Mouse (Mus musculus) G1E (cell line): ENCODE measurements around the gene Avil. TPM values are rescaled to one million over a fixed set of nuclear protein-coding genes. Genes with fewer than 3 reads are reported as not detected.
A peak's percentile ranks its signal among the peaks of the same experiment; 100 is the strongest.

ENCODE experiments used
- ATAC-seq: 2 replicates; pipeline ENCODE4 v1.8.0; 2016; ENCODE audit warnings: mild to moderate bottlenecking; ENCODE audit not compliant: insufficient number of reproducible peaks, poor library complexity, low FRiP score, severe bottlenecking; ENCODE audit errors: extremely low read depth
- DNase-seq: peaks from one replicate; pipeline ENCODE4 v3.0.0; 2012; ENCODE audit warnings: low spot score
- H3K27me3 ChIP-seq: 2 replicates; pipeline ENCODE4 v1.6.1; 2012; ENCODE audit warnings: mild to moderate bottlenecking, low read length, inconsistent platforms; ENCODE audit not compliant: insufficient read depth
- H3K36me3 ChIP-seq: replicated peaks from 2 replicates; pipeline ENCODE3; 2012; ENCODE audit warnings: mild to moderate bottlenecking, inconsistent platforms
- H3K4me1 ChIP-seq: 2 replicates; pipeline ENCODE4 v1.6.1; 2012; ENCODE audit warnings: low read depth, low read length, inconsistent platforms, mixed read lengths; ENCODE audit not compliant: insufficient read depth
- H3K4me3 ChIP-seq: 2 replicates; pipeline ENCODE4 v1.5.1; 2012; ENCODE audit warnings: low read depth, mild to moderate bottlenecking, inconsistent platforms, low read length, moderate library complexity, mixed read lengths
- H3K9me3 ChIP-seq: replicated peaks from 2 replicates; pipeline ENCODE4 v1.6.1; 2012; ENCODE audit warnings: inconsistent platforms
- CTCF ChIP-seq: IDR thresholded peaks from 2 replicates; pipeline ENCODE4 v1.5.1; 2012; ENCODE audit warnings: low read depth, low read length, inconsistent platforms, mixed read lengths
- GATA1 ChIP-seq: IDR thresholded peaks from 2 replicates; pipeline ENCODE4 v1.6.1; 2012; ENCODE audit warnings: borderline replicate concordance, low read length, inconsistent platforms, mixed read lengths
- GATA2 ChIP-seq: IDR thresholded peaks from 2 replicates; pipeline ENCODE4 v1.6.1; 2012; ENCODE audit warnings: low read depth, low read length, inconsistent platforms, borderline replicate concordance
- POLR2AphosphoS5 ChIP-seq: IDR thresholded peaks from 2 replicates; pipeline ENCODE4 v1.6.1; 2012; ENCODE audit warnings: low read depth, low read length, inconsistent platforms; ENCODE audit not compliant: insufficient replicate concordance
- TAL1 ChIP-seq: conservative IDR thresholded peaks from 2 replicates; pipeline ENCODE4 v1.6.1; 2012; ENCODE audit warnings: low read depth, low read length, inconsistent platforms, mixed read lengths
- polyA plus RNA-seq: library from polyadenylated mRNA; stranded (reverse); fragments of >175 nt; gene quantifications from 2 replicates; pipeline ENCODE4 v1.2.3, GENCODE M21; 2012
- total RNA-seq, 2 experiments: library from RNA; stranded (forward) in 1 of 2; stranded (reverse) in 1 of 2; fragments of 200-1000 nt in 1 of 2; fragments of >200 nt in 1 of 2; fragmentation: Nextera tagmentation in 1 of 2; gene quantifications; 2 replicates each; pipeline ENCODE4 v1.2.3; 2014 to 2017

The Avil gene
- total and polyA plus RNA-seq, 3 experiments: 0.05 TPM; not detected in 2

DNA sequence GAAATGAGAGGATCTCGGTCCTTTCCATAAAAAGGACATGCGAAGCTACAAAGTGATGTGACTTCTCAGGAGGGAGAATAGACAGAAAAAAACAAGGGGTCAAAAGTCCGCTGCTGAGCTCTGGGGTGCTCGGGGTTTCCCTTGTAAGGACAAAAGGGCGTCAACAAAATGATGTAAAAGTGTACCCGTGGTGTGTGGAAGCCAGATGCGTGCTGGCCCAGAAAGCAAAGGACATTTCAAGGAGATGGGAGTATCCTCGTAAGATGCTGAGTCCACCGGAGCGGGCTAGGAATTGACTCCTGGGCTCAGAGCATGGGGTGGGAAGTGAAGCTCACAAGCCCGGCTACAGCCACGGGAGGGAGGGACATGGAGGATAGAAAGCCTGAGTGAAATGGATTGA, 37.1 kb downstream of the Avil start:
- ATAC-seq (no peak), DNase-seq (no peak)
- Histone ChIP-seq H3K4me3 (no peak overlapping the region), H3K4me1 (peaks cover 22% of the 10 kb centered on the region), H3K27me3 (peaks cover 34% of the 10 kb centered on the region), H3K36me3 (no peaks in the 10 kb centered on the region), H3K9me3 (no peaks in the 10 kb centered on the region)
- no peak for TF ChIP-seq GATA2
- TF ChIP-seq TAL1: no peak
- TF ChIP-seq CTCF: no peak
- TF ChIP-seq GATA1: no peak
- no peak for TF ChIP-seq POLR2AphosphoS5

DNA sequence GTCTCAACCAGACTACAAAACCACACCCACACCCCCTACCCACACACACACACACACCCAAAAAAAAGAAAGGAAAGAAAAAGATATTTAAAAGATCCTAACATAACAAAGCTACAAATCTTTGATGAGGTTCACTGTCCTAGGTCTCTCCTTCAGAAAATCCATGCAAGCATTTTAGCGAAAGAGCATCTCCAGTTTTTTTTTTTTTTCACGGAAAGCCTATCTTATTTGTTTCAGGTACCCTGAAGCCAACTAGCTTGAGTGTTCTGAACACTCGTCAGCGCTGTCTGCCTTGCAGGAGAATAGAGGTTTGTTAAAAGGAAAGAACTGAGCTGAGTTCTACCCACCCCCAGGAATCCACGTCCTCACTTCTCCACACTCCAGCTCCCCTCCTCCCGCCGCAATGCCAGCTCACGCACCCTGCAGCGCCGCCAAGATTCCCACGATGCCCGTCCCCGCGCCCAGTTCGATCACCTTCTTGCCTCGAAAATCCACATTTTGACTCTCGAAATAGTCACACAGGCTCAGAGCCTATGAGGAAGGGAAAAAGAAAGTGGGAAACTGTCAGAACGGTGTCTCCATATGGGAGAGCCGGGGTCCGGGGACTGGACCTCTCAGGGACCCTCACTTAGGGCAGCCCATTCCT, 40.2 kb downstream of the Avil start:
- H3K4me1 ChIP-seq: peaks cover 33% of the 10 kb centered on the region
- peaks cover 32% of the 10 kb centered on the region for H3K27me3 ChIP-seq
- ATAC-seq (no peak), DNase-seq (no peak)
- H3K36me3 ChIP-seq: peaks cover 27% of the 10 kb centered on the region
- peak overlapping the region; percentile 94 for H3K4me3 ChIP-seq
- no peak for TF ChIP-seq CTCF
- TF ChIP-seq GATA1: no peak
- TF ChIP-seq POLR2AphosphoS5: no peak
- TF ChIP-seq TAL1: no peak
- no peak for TF ChIP-seq GATA2
- no peaks in the 10 kb centered on the region for H3K9me3 ChIP-seq

DNA sequence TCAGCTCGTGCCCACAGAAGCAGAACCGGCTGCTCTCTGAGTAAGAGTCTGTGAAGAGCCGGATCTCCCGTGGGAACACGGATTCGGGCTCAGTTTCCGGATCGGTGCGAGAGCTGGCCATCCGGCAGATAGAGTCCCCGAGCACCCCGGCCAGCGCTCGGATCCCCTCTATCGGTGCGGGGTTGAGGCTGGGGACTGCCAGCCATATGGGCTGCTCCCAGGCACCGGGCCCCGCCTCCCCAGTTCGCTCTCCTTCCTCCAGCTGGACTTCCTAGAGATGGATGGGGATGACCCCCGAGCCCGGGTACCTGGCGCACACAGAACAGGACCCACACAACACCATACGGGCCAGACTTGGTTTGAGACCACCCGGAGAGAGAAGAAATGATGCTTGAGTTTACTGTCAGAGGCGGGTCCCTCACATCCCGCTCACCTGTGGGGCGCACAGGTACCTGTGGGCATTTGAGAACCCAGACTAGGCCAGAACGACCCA, 40.8 kb downstream of the Avil start, which contains the start of the genes Mettl1 and Eef1akmt3:
Gene Mettl1, plus strand, starts transcription at position 141 of the 493 bp plus-strand sequence.
Gene Eef1akmt3, minus strand, starts transcription at position 240 of the 493 bp plus-strand sequence.
- peak; percentile 61 for DNase-seq
- ATAC-seq: peak; percentile 24; the same call in 1 of the 2 replicates
- Histone ChIP-seq H3K36me3 (peaks cover 34% of the 10 kb centered on the region), H3K4me1 (peaks cover 33% of the 10 kb centered on the region), H3K9me3 (no peaks in the 10 kb centered on the region), H3K27me3 (peaks cover 27% of the 10 kb centered on the region), H3K4me3 (peak within 1 kb of the TSS; percentile 94)
- TF ChIP-seq CTCF (no peak), GATA1 (no peak), TAL1 (no peak), GATA2 (no peak), POLR2AphosphoS5 (no peak)

DNA sequence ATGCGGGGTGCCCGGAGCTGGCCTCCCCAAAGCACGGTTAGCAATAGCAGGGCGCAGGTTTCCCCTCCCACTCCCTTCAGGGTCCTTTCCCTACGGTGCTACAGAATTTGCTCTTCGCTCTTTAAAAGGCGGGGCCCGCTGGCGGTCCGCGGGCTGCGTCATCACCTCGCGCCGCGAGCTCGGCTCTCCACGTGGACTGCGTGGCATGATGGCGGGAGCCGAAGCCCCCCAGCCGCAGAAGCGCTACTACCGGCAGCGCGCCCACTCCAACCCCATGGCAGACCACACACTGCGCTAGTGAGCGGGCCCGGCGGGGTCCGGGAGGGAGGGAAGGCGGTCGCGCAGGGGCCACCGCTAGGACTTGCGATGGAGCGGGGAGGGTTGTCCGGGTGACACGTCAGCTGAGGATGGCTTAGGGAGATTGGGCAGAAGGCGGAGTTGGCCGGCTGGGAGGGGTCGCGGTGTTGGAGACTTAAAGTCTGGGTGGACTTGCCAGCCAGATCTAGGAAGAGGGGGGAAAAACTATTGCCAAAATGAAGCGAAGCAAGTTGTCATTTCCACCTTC, 41.3 kb downstream of the Avil start:
- Histone ChIP-seq H3K4me3 (peak overlapping the region; percentile 94), H3K4me1 (peaks cover 33% of the 10 kb centered on the region), H3K27me3 (peaks cover 25% of the 10 kb centered on the region), H3K9me3 (no peaks in the 10 kb centered on the region), H3K36me3 (peaks cover 39% of the 10 kb centered on the region)
- ATAC-seq (peak; percentile 64), DNase-seq (peak; percentile 79)
- TF ChIP-seq CTCF: no peak
- TF ChIP-seq GATA2: no peak
- TF ChIP-seq TAL1: no peak
- TF ChIP-seq POLR2AphosphoS5: no peak
- no peak for TF ChIP-seq GATA1

DNA sequence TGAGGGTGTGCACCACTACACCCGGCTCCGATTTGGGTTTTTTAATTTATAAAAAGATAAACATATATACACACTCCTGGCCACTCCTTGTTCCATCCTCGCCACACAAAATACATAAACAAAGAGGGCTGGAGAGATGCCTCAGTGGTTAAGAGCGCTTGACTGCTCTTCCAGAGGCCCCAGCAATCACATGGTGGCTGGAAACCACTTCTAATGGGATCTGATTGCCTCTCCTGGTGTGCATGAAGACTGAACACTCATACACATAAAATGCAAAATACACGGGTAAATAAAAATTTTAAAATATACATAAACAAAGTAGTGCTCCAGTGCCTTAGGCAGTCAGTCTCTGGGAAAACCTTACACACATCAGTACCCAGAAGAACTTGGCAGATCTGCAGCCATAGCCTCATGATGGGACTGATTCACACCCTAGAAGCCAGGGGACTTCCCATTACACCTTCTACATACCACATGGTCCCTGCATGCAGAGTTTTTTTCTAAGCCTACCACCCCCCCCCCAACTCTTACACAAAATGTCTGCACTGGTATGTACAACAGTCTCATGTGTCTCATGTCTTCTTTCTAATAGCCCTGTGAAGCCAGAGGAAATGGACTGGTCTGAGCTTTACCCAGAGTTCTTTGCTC, 42.1 kb downstream of the Avil start:
- Histone ChIP-seq H3K4me1 (peaks cover 33% of the 10 kb centered on the region), H3K36me3 (peaks cover 44% of the 10 kb centered on the region), H3K4me3 (peak overlapping the region; percentile 94), H3K9me3 (no peaks in the 10 kb centered on the region), H3K27me3 (peaks cover 22% of the 10 kb centered on the region)
- ATAC-seq: no peak
- TF ChIP-seq POLR2AphosphoS5: no peak
- no peak for TF ChIP-seq TAL1
- no peak for TF ChIP-seq GATA1
- no peak for TF ChIP-seq CTCF
- no peak for TF ChIP-seq GATA2
- no peak for DNase-seq

DNA sequence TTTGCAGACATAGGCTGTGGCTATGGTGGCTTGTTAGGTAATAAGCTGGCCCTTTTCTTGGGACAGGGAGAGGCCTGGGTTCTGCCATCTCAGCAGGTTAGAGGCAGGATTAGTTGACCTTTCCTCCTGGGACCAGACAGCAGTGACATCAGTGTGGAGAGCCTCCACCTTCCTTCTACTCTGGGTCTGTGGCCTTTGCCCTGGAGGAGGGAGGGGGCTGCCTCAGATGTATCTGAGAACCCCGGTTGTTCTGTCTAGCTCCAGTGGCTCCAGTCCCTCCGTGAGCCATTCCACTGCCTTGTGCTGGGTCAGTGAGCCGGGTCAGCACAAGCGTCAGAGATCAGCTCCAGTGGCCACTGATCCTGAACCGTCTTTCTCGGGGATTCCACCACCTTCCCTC, 42.7 kb downstream of the Avil start:
- peaks cover 19% of the 10 kb centered on the region for H3K27me3 ChIP-seq
- peaks cover 33% of the 10 kb centered on the region for H3K4me1 ChIP-seq
- DNase-seq: no peak
- H3K4me3 ChIP-seq: no peak overlapping the region; the same call in 1 of the 2 replicates
- H3K36me3 ChIP-seq: peaks cover 50% of the 10 kb centered on the region
- TF ChIP-seq TAL1 (no peak), CTCF (no peak), GATA1 (no peak), GATA2 (no peak), POLR2AphosphoS5 (no peak)
- no peak for ATAC-seq
- no peaks in the 10 kb centered on the region for H3K9me3 ChIP-seq
